Mouse (Mus musculus) c-Kit-positive CD71-positive TER-119-positive erythroid progenitor cells, embryonic 14.5 days (primary cell): ENCODE results near the gene Nupr1.

Source experiments
- DNase-seq: peaks from one replicate; pipeline ENCODE4 v3.0.0-alpha.2; 2013; ENCODE audit warnings: low spot score

Nupr1 gene

DNA sequence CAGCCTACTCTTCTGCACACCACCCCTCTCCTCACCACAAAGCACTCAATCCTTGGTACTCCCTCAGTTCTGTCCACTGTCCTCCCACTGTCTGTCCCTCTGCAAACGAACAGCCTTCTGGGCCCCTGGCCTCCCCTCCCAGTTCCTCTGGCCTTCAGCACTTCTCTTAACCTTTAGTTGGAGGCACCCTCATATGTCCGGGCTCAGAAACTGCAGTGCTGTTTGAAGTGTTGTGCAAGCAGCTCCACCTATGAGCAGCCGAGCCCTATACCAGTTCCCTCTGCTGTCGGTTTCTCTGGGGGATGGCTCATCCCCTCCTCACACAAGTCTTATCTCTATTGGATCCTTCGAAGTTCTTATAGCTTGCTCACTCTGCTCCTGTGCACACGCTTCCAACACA, 34.2 kb downstream of the Nupr1 start:
- no peak for DNase-seq

- no peak for DNase-seq
Observed at GRCm38 (mm10) chr7:126595890-126596289, 34.8 kb downstream of the Nupr1 start.

DNA sequence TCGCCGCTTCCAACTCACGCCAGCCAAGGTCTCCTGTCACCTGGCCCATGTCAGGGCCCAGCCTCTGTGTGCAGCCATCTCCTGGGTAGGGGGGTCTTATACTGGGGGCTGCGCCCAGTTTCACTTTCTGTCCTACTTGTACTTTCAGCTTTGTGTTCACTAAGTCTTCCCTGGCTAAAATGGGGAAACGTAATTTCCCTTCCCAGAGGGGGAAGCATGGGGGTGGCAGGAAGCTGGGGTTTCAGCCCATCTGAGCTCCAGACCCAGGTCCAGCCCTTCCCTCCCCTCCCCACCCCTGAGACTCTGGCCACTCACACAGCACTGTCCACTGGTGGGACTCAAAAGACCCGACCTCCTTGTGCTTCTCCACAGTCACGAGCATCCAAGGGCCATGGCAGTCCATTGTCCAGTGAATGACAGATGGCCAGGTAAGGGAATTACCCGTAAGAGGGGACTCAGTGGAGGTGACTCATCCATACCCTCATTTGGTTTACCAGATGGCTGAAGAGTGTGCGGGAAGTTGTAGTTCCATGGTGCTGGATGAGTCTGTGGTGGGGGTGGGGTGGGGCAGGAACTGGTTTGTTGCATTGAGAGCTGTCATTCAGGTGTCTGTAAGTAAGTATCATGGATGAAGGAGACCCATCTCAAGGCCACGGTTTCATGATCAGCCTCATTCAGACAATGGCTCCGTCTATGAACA, 35.6 kb downstream of the Nupr1 start, which contains the start of gene Il27:
Il27 (minus strand) TSS at position 80 of the 700 bp plus-strand sequence.
- no peak for DNase-seq

DNA sequence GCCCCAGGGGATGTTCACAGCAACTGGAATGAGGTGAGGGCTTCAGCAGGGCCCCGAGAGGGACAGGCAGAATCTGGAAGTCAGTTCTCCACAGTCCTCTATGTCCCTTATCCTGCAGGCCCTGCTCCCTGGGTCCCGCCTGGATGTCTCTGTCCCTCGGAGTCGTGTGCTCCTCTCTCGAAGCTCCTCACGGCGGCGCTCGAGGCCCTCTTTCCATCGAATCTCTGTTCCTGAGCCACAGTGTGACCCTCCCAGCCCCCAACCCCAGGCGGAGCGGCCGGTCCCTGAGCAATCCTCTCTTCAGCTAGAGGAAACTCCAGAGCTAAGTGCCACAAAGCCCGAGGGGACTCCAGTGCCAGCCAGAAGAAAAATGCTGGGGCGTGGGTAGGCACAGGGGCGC, 42.9 kb downstream of the Nupr1 start:
- no peak for DNase-seq

DNA sequence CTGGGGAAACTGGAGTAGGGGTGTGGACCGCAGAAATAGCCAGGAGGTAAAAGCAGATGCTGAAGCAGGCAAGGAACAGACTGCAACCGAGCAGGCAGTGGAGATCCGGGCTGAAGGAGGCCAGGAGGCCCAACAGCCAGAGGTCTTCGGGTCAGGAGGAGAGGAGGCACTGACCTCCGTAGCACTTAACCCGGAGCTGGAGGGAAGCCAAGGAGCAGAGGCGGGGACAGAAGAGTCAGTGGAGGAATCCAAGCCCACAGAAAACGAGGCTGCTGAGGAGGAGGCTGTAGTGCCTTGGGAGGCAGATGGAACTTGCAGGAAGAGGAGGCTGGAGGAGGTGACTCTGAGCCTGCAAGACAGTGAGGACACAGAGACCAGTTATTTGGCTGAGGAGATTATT, 43.8 kb downstream of the Nupr1 start:
- no peak for DNase-seq

DNA sequence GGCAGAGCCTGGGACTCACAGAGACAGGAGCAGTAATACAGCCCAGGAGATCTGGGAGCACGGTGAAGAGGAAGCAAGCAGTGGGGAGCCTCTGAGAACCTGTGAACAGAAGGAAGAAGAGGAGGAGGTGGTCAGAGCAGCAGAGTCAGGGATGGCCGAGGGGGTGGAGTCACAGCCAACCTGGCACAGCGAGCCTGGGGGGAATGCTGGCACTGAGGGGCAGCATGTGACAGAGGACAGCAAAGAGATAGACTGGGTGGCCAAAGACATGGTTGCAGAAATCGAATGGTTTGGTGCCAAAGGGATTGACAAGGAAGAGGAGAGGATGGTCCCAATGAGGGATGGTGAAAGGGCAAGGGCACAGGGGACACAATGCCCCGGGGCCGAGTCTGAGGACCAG, 44.9 kb downstream of the Nupr1 start, which contains the start of gene Cln3:
Cln3 (minus strand) TSS at position 101 of the 400 bp plus-strand sequence.
- no peak for DNase-seq

DNA sequence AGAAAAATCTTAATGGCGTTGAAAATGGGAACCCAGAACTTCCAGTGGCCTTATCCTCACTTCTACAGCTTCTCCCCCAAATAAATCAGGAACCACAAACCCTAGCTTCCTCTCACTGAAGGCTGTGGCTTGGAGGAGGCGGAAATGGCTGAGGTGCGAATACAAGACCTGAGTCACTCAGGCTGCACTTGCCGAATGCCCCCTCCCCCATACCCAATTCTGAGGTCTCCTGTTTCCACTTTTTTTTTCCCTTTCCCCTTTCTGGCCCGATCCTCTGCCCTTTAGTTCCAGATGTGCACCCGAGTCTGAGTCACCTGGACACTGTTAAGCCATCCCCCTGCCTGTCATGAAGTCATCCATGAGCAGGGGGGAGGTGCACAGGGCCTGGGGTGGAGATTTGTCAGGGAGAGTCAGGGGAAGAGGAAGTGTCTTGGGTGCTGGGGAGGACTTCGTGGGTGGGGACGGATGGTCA, 46.1 kb downstream of the Nupr1 start, which contains the start of gene Apobr:
Apobr (plus strand) TSS at position 437 of the 472 bp plus-strand sequence.
- no peak for DNase-seq

DNA sequence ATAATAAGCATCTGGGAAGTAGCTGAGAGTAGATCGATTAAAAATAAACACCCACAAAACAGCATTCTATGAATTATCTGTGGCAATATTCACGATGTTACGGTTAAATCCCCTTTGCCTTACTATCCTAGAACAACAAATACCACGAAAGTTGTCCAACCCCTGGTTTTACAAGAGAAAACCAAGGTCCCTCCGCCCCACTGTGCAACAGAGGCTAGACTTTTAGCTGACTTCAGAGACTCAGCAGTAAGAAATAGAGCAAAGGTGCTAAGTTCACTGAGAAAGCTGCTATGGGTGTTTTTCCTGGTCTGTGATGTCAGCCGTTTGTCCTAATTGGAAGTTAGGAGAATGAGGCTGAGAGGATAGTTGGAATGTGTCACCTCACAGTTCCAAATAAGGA, 46.9 kb downstream of the Nupr1 start:
- DNase-seq, result no peak

GRCm38 (mm10) chr7:126583251-126583709, 47.4 kb downstream of the Nupr1 start:
- DNase-seq, result peak; percentile 82

- no peak for DNase-seq
Observed at GRCm38 (mm10) chr7:126582759-126583158, 47.9 kb downstream of the Nupr1 start.

GRCm38 (mm10) chr7:126581661-126582060, 49.0 kb downstream of the Nupr1 start:
- no peak for DNase-seq

DNA sequence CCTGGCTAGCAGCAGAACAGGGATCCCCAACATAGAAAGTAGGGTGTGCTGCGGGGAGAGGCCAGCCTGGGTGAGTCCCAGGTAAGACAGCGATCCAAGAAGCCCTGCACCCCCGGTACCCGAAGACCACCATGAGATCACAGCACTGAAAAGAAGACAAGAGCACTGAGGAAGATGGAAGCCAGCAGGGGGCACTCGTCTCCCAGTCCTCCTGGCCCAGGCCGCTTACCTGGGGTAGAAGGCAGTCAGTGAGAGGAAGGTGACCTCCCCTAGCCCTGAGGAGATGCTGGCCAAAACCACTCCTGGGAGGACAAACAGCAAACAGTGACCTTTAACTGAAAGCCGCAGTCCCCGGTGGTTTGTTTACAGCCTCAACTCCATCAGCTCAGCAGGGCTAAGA, 51.5 kb downstream of the Nupr1 start:
- no peak for DNase-seq

DNA sequence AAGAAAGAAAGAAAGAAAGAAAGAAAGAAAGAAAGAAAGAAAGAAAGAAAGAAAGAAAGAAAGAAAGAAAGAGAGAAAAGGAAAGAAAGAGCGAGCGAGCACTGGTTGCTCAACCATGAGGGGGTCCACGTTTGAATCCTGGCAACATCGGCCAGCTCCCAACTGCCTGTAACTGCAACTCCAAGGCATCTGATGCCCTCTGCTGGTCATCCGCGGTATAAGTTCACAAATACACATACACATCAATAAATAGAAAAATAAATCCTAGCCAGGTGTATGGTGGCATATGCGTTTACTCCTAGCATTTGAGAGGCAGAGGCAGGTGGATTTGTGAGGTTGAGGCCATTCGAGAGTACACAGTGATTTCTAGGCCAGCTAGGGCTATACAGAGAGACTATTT, 53.7 kb downstream of the Nupr1 start:
- peak; percentile 77 for DNase-seq
